ENCODE assay signal across 14 mouse cellular contexts in the genomic region with DNA sequence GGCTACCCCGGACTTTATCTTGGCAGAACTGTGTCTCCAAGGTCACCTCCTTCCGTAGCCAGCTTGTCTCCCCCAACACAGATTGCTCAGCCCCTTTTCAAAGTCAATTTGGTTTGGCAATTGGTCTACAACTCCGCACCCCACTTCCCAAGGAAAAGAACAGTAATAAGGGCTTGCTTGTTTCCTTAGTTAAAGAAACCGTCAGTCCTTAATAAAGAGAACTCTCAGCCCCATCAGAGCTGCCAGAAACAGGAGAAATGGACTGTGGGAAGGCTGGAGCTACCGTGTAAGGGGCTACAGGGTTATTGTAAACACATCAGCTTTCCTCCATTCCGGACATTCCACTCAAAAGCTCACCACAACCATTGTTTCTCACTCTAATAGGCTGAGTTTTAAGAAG. TPM values are rescaled to one million over a fixed set of nuclear protein-coding genes. Genes with fewer than 3 reads are reported as not detected.
A peak's percentile ranks its signal among the peaks of the same experiment; 100 is the strongest.
DNase-seq lines count a peak whose midpoint lies in the region; ATAC-seq and TF ChIP-seq lines count a peak whose summit lies in the region.
"Had no signal": no experiment of that assay in that cellular context is flagged by ENCODE, and none has a peak within 500 bp of the region (broad histone marks: within the 10 kb centered on the region; RNA-seq: fewer than 3 reads in every experiment).

No protein-coding gene starts in this region.

- H3K9me3 ChIP-seq in kidney, postnatal 0 days (replicated peaks; ENCODE audit: low read length), result no peaks in the 10 kb centered on the region
- no peaks in the 10 kb centered on the region for H3K9me3 ChIP-seq in neural tube, embryonic 13.5 days
- H3K9me3 ChIP-seq in forebrain, embryonic 11.5 days (ENCODE audit: control insufficient read depth, low read length), result no peaks in the 10 kb centered on the region
- no peaks in the 10 kb centered on the region for H3K9me3 ChIP-seq in hindbrain, embryonic 16.5 days (ENCODE audit: control insufficient read depth, low read length)
- H3K9me3 ChIP-seq in embryonic facial prominence, embryonic 10.5 days, result no peaks in the 10 kb centered on the region
- H3K9me3 ChIP-seq: kidney, embryonic 15.5 days had no signal

- no peak for ATAC-seq in kidney, postnatal 0 days (replicated peaks; ENCODE audit: low FRiP score, low read depth)
- ATAC-seq in neural tube, embryonic 13.5 days (ENCODE audit: low read depth), result peak; percentile 41
- ATAC-seq in forebrain, embryonic 11.5 days (replicated peaks; ENCODE audit: low FRiP score), result no peak
- ATAC-seq in hindbrain, embryonic 16.5 days, result peak; percentile 71
- ATAC-seq: Patski had no signal

- H3K4me2 ChIP-seq in kidney, postnatal 0 days (ENCODE audit: low read length), result no peak overlapping the region
- no peak overlapping the region for H3K4me2 ChIP-seq in neural tube, embryonic 13.5 days
- no peak overlapping the region for H3K4me2 ChIP-seq in forebrain, embryonic 11.5 days (ENCODE audit: low read depth, low read length, severe bottlenecking)
- no peak overlapping the region for H3K4me2 ChIP-seq in hindbrain, embryonic 16.5 days (ENCODE audit: low read length)
- H3K4me2 ChIP-seq: kidney, embryonic 15.5 days had no signal

- H3K4me3 ChIP-seq in kidney, postnatal 0 days (replicated peaks; ENCODE audit: low read depth, low read length), result no peak overlapping the region
- no peak overlapping the region for H3K4me3 ChIP-seq in neural tube, embryonic 13.5 days
- no peak overlapping the region for H3K4me3 ChIP-seq in forebrain, embryonic 11.5 days (ENCODE audit: low read depth, low read length)
- H3K4me3 ChIP-seq in hindbrain, embryonic 16.5 days (ENCODE audit: low read length), result no peak overlapping the region
- no peak overlapping the region for H3K4me3 ChIP-seq in embryonic facial prominence, embryonic 10.5 days
- H3K4me3 ChIP-seq: kidney, embryonic 15.5 days had no signal

- WGBS in kidney, postnatal 0 days, result 33% methylated on average over 6 of the region's 6 CpGs
- WGBS in neural tube, embryonic 13.5 days, result 38% methylated on average over 6 of the region's 6 CpGs
- WGBS in forebrain, embryonic 11.5 days, result 32% methylated on average over 6 of the region's 6 CpGs
- 34% methylated on average over 6 of the region's 6 CpGs for WGBS in hindbrain, embryonic 16.5 days
- WGBS in embryonic facial prominence, embryonic 10.5 days, result 54% methylated on average over 6 of the region's 6 CpGs

- TF ChIP-seq CTCF in kidney, postnatal 0 days (IDR thresholded peaks at IDR 0.05; ENCODE audit: low read depth), result no peak

- peak; percentile 59 for DNase-seq in kidney, postnatal 0 days (ENCODE audit: low spot score)
- DNase-seq in kidney, adult 9 months, result no peak
- no peak for DNase-seq in neural tube, embryonic 10.5 days (ENCODE audit: extremely low spot score, low spot score)
- DNase-seq in forebrain, embryonic 11.5 days (ENCODE audit: low spot score), result no peak
- no peak for DNase-seq in embryonic facial prominence, embryonic 10.5 days (ENCODE audit: low spot score)
- no peak for DNase-seq in kidney, adult 18-20 months

- no peak overlapping the region for H3K9ac ChIP-seq in kidney, postnatal 0 days (ENCODE audit: low read depth, low read length)
- H3K9ac ChIP-seq in neural tube, embryonic 13.5 days, result no peak overlapping the region
- H3K9ac ChIP-seq in forebrain, embryonic 11.5 days (ENCODE audit: low read length), result no peak overlapping the region
- no peak overlapping the region for H3K9ac ChIP-seq in hindbrain, embryonic 16.5 days (ENCODE audit: low read depth, low read length)
- H3K9ac ChIP-seq: kidney, embryonic 15.5 days had no signal

- peaks cover 6% of the 10 kb centered on the region; the same call in 1 of the 2 replicates for H3K4me1 ChIP-seq in kidney, postnatal 0 days (replicated peaks; ENCODE audit: insufficient read depth, low read length)
- H3K4me1 ChIP-seq in neural tube, embryonic 13.5 days (replicated peaks), result peaks cover 29% of the 10 kb centered on the region
- H3K4me1 ChIP-seq in forebrain, embryonic 11.5 days (replicated peaks; ENCODE audit: control insufficient read depth, insufficient read depth, low read length), result peaks cover 12% of the 10 kb centered on the region
- peaks cover 14% of the 10 kb centered on the region for H3K4me1 ChIP-seq in hindbrain, embryonic 16.5 days (ENCODE audit: control insufficient read depth, insufficient read depth, low read depth, low read length)
- H3K4me1 ChIP-seq in embryonic facial prominence, embryonic 10.5 days, result peaks cover 28% of the 10 kb centered on the region

- no peaks in the 10 kb centered on the region for H3K36me3 ChIP-seq in kidney, postnatal 0 days (ENCODE audit: insufficient read depth, low read length)
- H3K36me3 ChIP-seq in neural tube, embryonic 13.5 days, result no peaks in the 10 kb centered on the region
- H3K36me3 ChIP-seq in forebrain, embryonic 11.5 days (ENCODE audit: control insufficient read depth, insufficient read depth, low read length), result no peaks in the 10 kb centered on the region
- no peaks in the 10 kb centered on the region for H3K36me3 ChIP-seq in hindbrain, embryonic 16.5 days (ENCODE audit: control insufficient read depth, insufficient read depth, low read length)
- no peaks in the 10 kb centered on the region for H3K36me3 ChIP-seq in embryonic facial prominence, embryonic 10.5 days (replicated peaks)
- H3K36me3 ChIP-seq: kidney, embryonic 15.5 days had no signal

- H3K27ac ChIP-seq in kidney, postnatal 0 days, result no peak overlapping the region
- peak overlapping the region; percentile 55; the same call in 1 of the 2 replicates for H3K27ac ChIP-seq in neural tube, embryonic 13.5 days (replicated peaks)
- peak overlapping the region; percentile 26 for H3K27ac ChIP-seq in forebrain, embryonic 11.5 days (ENCODE audit: low read depth, low read length)
- peak overlapping the region; percentile 53 for H3K27ac ChIP-seq in hindbrain, embryonic 16.5 days (ENCODE audit: low read depth, low read length)
- no peak overlapping the region for H3K27ac ChIP-seq in embryonic facial prominence, embryonic 10.5 days (replicated peaks)
- H3K27ac ChIP-seq: kidney, embryonic 15.5 days had no signal

- H3K27me3 ChIP-seq in kidney, postnatal 0 days (ENCODE audit: insufficient read depth, low read length), result no peaks in the 10 kb centered on the region
- peaks cover 18% of the 10 kb centered on the region for H3K27me3 ChIP-seq in neural tube, embryonic 13.5 days
- no peaks in the 10 kb centered on the region for H3K27me3 ChIP-seq in forebrain, embryonic 11.5 days (ENCODE audit: control insufficient read depth, insufficient read depth, low read length)
- H3K27me3 ChIP-seq in hindbrain, embryonic 16.5 days (replicated peaks; ENCODE audit: control insufficient read depth, insufficient read depth, low read length), result no peaks in the 10 kb centered on the region
- peaks cover 49% of the 10 kb centered on the region for H3K27me3 ChIP-seq in embryonic facial prominence, embryonic 10.5 days (replicated peaks; ENCODE audit: low read depth, poor library complexity, severe bottlenecking)

RNA-seq across cellular contexts. Expression of a gene that starts 2.1 kb away (rescaled TPM):
- 2.2 and 2.7 TPM in 2 replicates for polyA plus RNA-seq in kidney, postnatal 0 days (2015; fragmentation: Nextera tagmentation; extraction: Ambion mirVana)
- 99.3 and 131 TPM in 2 replicates for polyA plus RNA-seq in neural tube, embryonic 13.5 days (2015; fragmentation: Nextera tagmentation; extraction: Ambion mirVana)
- 43.6 and 52.3 TPM in 2 replicates for polyA plus RNA-seq in forebrain, embryonic 11.5 days (2014; fragmentation: Nextera tagmentation; extraction: Ambion mirVana)
- 242 and 317 TPM in 2 replicates for polyA plus RNA-seq in hindbrain, embryonic 16.5 days (2015; fragmentation: Nextera tagmentation; extraction: Ambion mirVana)
- 4.9 and 10.0 TPM in 2 replicates for polyA plus RNA-seq in embryonic facial prominence, embryonic 10.5 days (2016; fragmentation: Nextera tagmentation; extraction: Ambion mirVana)
- polyA plus RNA-seq: Patski had no signal

RNA-seq across cellular contexts. Expression of a gene that starts 17.5 kb away (rescaled TPM):
- polyA plus RNA-seq in kidney, postnatal 0 days (2015; fragmentation: Nextera tagmentation; extraction: Ambion mirVana), result not detected in 2 replicates
- polyA plus RNA-seq in neural tube, embryonic 13.5 days (2015; fragmentation: Nextera tagmentation; extraction: Ambion mirVana), result not detected in 2 replicates
- polyA plus RNA-seq in forebrain, embryonic 11.5 days (2014; fragmentation: Nextera tagmentation; extraction: Ambion mirVana), result not detected in 2 replicates
- not detected in 2 replicates for polyA plus RNA-seq in hindbrain, embryonic 16.5 days (2015; fragmentation: Nextera tagmentation; extraction: Ambion mirVana)
- polyA plus RNA-seq in embryonic facial prominence, embryonic 10.5 days (2016; fragmentation: Nextera tagmentation; extraction: Ambion mirVana), result not detected in 2 replicates
- polyA plus RNA-seq: heart, embryonic 14.5 days; kidney, embryonic 15.5 days; limb, embryonic 14.5 days; lung, embryonic 16.5 days; Patski; urinary bladder, adult 2 months had no signal

RNA-seq across cellular contexts. Expression of a gene that starts 17.9 kb away (rescaled TPM):
- polyA plus RNA-seq in kidney, postnatal 0 days (2015; fragmentation: Nextera tagmentation; extraction: Ambion mirVana), result 98.3 and 113 TPM in 2 replicates
- 9.5 and 12.0 TPM in 2 replicates for polyA plus RNA-seq in neural tube, embryonic 13.5 days (2015; fragmentation: Nextera tagmentation; extraction: Ambion mirVana)
- 36.5 and 39.0 TPM in 2 replicates for polyA plus RNA-seq in forebrain, embryonic 11.5 days (2014; fragmentation: Nextera tagmentation; extraction: Ambion mirVana)
- 30.4 and 53.8 TPM in 2 replicates for polyA plus RNA-seq in hindbrain, embryonic 16.5 days (2015; fragmentation: Nextera tagmentation; extraction: Ambion mirVana)
- polyA plus RNA-seq in embryonic facial prominence, embryonic 10.5 days (2016; fragmentation: Nextera tagmentation; extraction: Ambion mirVana), result 55.1 and 61.0 TPM in 2 replicates

RNA-seq across cellular contexts. Expression of a gene that starts 24.3 kb away (rescaled TPM):
- polyA plus RNA-seq in kidney, postnatal 0 days (2015; fragmentation: Nextera tagmentation; extraction: Ambion mirVana), result 499 and 556 TPM in 2 replicates
- 53.8 and 55.6 TPM in 2 replicates for polyA plus RNA-seq in neural tube, embryonic 13.5 days (2015; fragmentation: Nextera tagmentation; extraction: Ambion mirVana)
- polyA plus RNA-seq in forebrain, embryonic 11.5 days (2014; fragmentation: Nextera tagmentation; extraction: Ambion mirVana), result 109 and 120 TPM in 2 replicates
- polyA plus RNA-seq in hindbrain, embryonic 16.5 days (2015; fragmentation: Nextera tagmentation; extraction: Ambion mirVana), result 126 and 210 TPM in 2 replicates
- 184 and 196 TPM in 2 replicates for polyA plus RNA-seq in embryonic facial prominence, embryonic 10.5 days (2016; fragmentation: Nextera tagmentation; extraction: Ambion mirVana)

RNA-seq across cellular contexts. Expression of a gene that starts 55.8 kb away (rescaled TPM):
- polyA plus RNA-seq in kidney, postnatal 0 days (2015; fragmentation: Nextera tagmentation; extraction: Ambion mirVana), result 14.2 and 15.7 TPM in 2 replicates
- 20.4 and 24.3 TPM in 2 replicates for polyA plus RNA-seq in neural tube, embryonic 13.5 days (2015; fragmentation: Nextera tagmentation; extraction: Ambion mirVana)
- 23.3 and 23.8 TPM in 2 replicates for polyA plus RNA-seq in forebrain, embryonic 11.5 days (2014; fragmentation: Nextera tagmentation; extraction: Ambion mirVana)
- 18.0 and 22.0 TPM in 2 replicates for polyA plus RNA-seq in hindbrain, embryonic 16.5 days (2015; fragmentation: Nextera tagmentation; extraction: Ambion mirVana)
- 12.6 and 16.6 TPM in 2 replicates for polyA plus RNA-seq in embryonic facial prominence, embryonic 10.5 days (2016; fragmentation: Nextera tagmentation; extraction: Ambion mirVana)

Comparison
In these comparisons a context has a peak if more than half of its experiments do, and no peak if none do; other contexts are left out.
1. ATAC-seq: peak in neural tube, embryonic 13.5 days (single experiment) and hindbrain, embryonic 16.5 days (single experiment); none in kidney, postnatal 0 days (single experiment) and forebrain, embryonic 11.5 days (single experiment).
2. H3K27ac ChIP-seq: peak in neural tube, embryonic 13.5 days (single experiment), forebrain, embryonic 11.5 days (single experiment) and hindbrain, embryonic 16.5 days (single experiment); none in kidney, postnatal 0 days (single experiment) and embryonic facial prominence, embryonic 10.5 days (single experiment).